Mouse (Mus musculus): Measurements from ENCODE around the gene Cd28. TPM values are rescaled to one million over a fixed set of nuclear protein-coding genes. Genes with fewer than 3 reads are reported as not detected.

Gene Cd28
- polyA plus RNA-seq, 1 experiment, result 0.02 TPM

- Histone ChIP-seq H3K36me3 (ENCODE audit: control insufficient read depth, insufficient read depth) (no peaks in the 10 kb centered on the region), H3K79me2 (ENCODE audit: control insufficient read depth, insufficient read depth) (no peaks in the 10 kb centered on the region), H3K4me3 (ENCODE audit: insufficient read depth, poor library complexity, severe bottlenecking) (no peak overlapping the region), H3K27me3 (ENCODE audit: control insufficient read depth, insufficient read depth, insufficient read length) (no peaks in the 10 kb centered on the region), H3ac (ENCODE audit: control insufficient read depth, insufficient read length, low read depth) (no peak overlapping the region), H3K79me3 (ENCODE audit: low read depth) (no peaks in the 10 kb centered on the region)
- TF ChIP-seq CTCF (IDR thresholded peaks at IDR 0.05; ENCODE audit: control insufficient read depth, insufficient read depth, insufficient read length), result no peak
- no peak for TF ChIP-seq FOSL1 (IDR thresholded peaks at IDR 0.05; ENCODE audit: insufficient read depth, low read length, poor library complexity, severe bottlenecking)
- no peak for TF ChIP-seq USF1 (IDR thresholded peaks at IDR 0.05; ENCODE audit: low read depth)
- no peak for TF ChIP-seq MYOG (IDR thresholded peaks at IDR 0.05; ENCODE audit: control insufficient read depth, extremely low read depth, insufficient read length)
- no peak for TF ChIP-seq MYOD1 (IDR thresholded peaks at IDR 0.05; ENCODE audit: control insufficient read depth, insufficient read length, low read depth)
- no peak for TF ChIP-seq CEBPB (IDR thresholded peaks at IDR 0.05; ENCODE audit: low read depth)
Measured at GRCm38 (mm10) chr1:60771771-60772170, 55.2 kb downstream of the Cd28 start.

- H3K4me3 ChIP-seq (ENCODE audit: insufficient read depth, poor library complexity, severe bottlenecking), result no peak overlapping the region
- no peak overlapping the region for H3ac ChIP-seq (ENCODE audit: control insufficient read depth, insufficient read length, low read depth)
- H3K79me3 ChIP-seq (ENCODE audit: low read depth), result no peaks in the 10 kb centered on the region
- H3K79me2 ChIP-seq (ENCODE audit: control insufficient read depth, insufficient read depth), result no peaks in the 10 kb centered on the region
- H3K27me3 ChIP-seq (ENCODE audit: control insufficient read depth, insufficient read depth, insufficient read length), result no peaks in the 10 kb centered on the region
- no peak for TF ChIP-seq FOSL1 (IDR thresholded peaks at IDR 0.05; ENCODE audit: insufficient read depth, low read length, poor library complexity, severe bottlenecking)
- no peak for TF ChIP-seq CEBPB (IDR thresholded peaks at IDR 0.05; ENCODE audit: low read depth)
- no peak for TF ChIP-seq MAX (IDR thresholded peaks at IDR 0.05)
- no peak for TF ChIP-seq MYOG (IDR thresholded peaks at IDR 0.05; ENCODE audit: control insufficient read depth, extremely low read depth, insufficient read length)
- no peak for TF ChIP-seq MYOD1 (IDR thresholded peaks at IDR 0.05; ENCODE audit: control insufficient read depth, insufficient read length, low read depth)
- H3K36me3 ChIP-seq (ENCODE audit: control insufficient read depth, insufficient read depth), result no peaks in the 10 kb centered on the region
Measured at GRCm38 (mm10) chr1:60773231-60773630, 56.6 kb downstream of the Cd28 start.

- no peaks in the 10 kb centered on the region for H3K27me3 ChIP-seq (ENCODE audit: control insufficient read depth, insufficient read depth, insufficient read length)
- TF ChIP-seq MAX (IDR thresholded peaks at IDR 0.05), result no peak
- TF ChIP-seq CEBPB (IDR thresholded peaks at IDR 0.05; ENCODE audit: low read depth), result no peak
- TF ChIP-seq MYOD1 (IDR thresholded peaks at IDR 0.05; ENCODE audit: control insufficient read depth, insufficient read length, low read depth), result no peak
- TF ChIP-seq MYOG (IDR thresholded peaks at IDR 0.05; ENCODE audit: control insufficient read depth, extremely low read depth, insufficient read length), result no peak
- TF ChIP-seq USF1 (IDR thresholded peaks at IDR 0.05; ENCODE audit: low read depth), result no peak
- no peak for TF ChIP-seq FOSL1 (IDR thresholded peaks at IDR 0.05; ENCODE audit: insufficient read depth, low read length, poor library complexity, severe bottlenecking)
- no peak for TF ChIP-seq CTCF (IDR thresholded peaks at IDR 0.05; ENCODE audit: control insufficient read depth, insufficient read depth, insufficient read length)
- no peaks in the 10 kb centered on the region for H3K79me3 ChIP-seq (ENCODE audit: low read depth)
- no peaks in the 10 kb centered on the region for H3K79me2 ChIP-seq (ENCODE audit: control insufficient read depth, insufficient read depth)
- no peaks in the 10 kb centered on the region for H3K36me3 ChIP-seq (ENCODE audit: control insufficient read depth, insufficient read depth)
- H3K4me3 ChIP-seq (ENCODE audit: insufficient read depth, poor library complexity, severe bottlenecking), result no peak overlapping the region
- no peak overlapping the region for H3ac ChIP-seq (ENCODE audit: control insufficient read depth, insufficient read length, low read depth)
Measured at GRCm38 (mm10) chr1:60776166-60776565, 59.6 kb downstream of the Cd28 start.

- H3ac ChIP-seq (ENCODE audit: control insufficient read depth, insufficient read length, low read depth), result no peak overlapping the region
- no peak for TF ChIP-seq MYOD1 (IDR thresholded peaks at IDR 0.05; ENCODE audit: control insufficient read depth, insufficient read length, low read depth)
- TF ChIP-seq CEBPB (IDR thresholded peaks at IDR 0.05; ENCODE audit: low read depth), result no peak
- TF ChIP-seq FOSL1 (IDR thresholded peaks at IDR 0.05; ENCODE audit: insufficient read depth, low read length, poor library complexity, severe bottlenecking), result no peak
- no peak for TF ChIP-seq MAX (IDR thresholded peaks at IDR 0.05)
- no peak for TF ChIP-seq MYOG (IDR thresholded peaks at IDR 0.05; ENCODE audit: control insufficient read depth, extremely low read depth, insufficient read length)
- no peak for TF ChIP-seq USF1 (IDR thresholded peaks at IDR 0.05; ENCODE audit: low read depth)
- TF ChIP-seq CTCF (IDR thresholded peaks at IDR 0.05; ENCODE audit: control insufficient read depth, insufficient read depth, insufficient read length), result no peak
- H3K4me3 ChIP-seq (ENCODE audit: insufficient read depth, poor library complexity, severe bottlenecking), result no peak overlapping the region
- no peaks in the 10 kb centered on the region for H3K79me3 ChIP-seq (ENCODE audit: low read depth)
- H3K27me3 ChIP-seq (ENCODE audit: control insufficient read depth, insufficient read depth, insufficient read length), result no peaks in the 10 kb centered on the region
- H3K79me2 ChIP-seq (ENCODE audit: control insufficient read depth, insufficient read depth), result no peaks in the 10 kb centered on the region
- no peaks in the 10 kb centered on the region for H3K36me3 ChIP-seq (ENCODE audit: control insufficient read depth, insufficient read depth)
Measured at GRCm38 (mm10) chr1:60776906-60777305, 60.3 kb downstream of the Cd28 start.

- Histone ChIP-seq H3K4me3 (ENCODE audit: insufficient read depth, poor library complexity, severe bottlenecking) (no peak overlapping the region), H3K79me2 (ENCODE audit: control insufficient read depth, insufficient read depth) (no peaks in the 10 kb centered on the region), H3K79me3 (ENCODE audit: low read depth) (no peaks in the 10 kb centered on the region), H3K36me3 (ENCODE audit: control insufficient read depth, insufficient read depth) (no peaks in the 10 kb centered on the region), H3ac (ENCODE audit: control insufficient read depth, insufficient read length, low read depth) (no peak overlapping the region), H3K27me3 (ENCODE audit: control insufficient read depth, insufficient read depth, insufficient read length) (no peaks in the 10 kb centered on the region)
- TF ChIP-seq CTCF (IDR thresholded peaks at IDR 0.05; ENCODE audit: control insufficient read depth, insufficient read depth, insufficient read length), result no peak
- no peak for TF ChIP-seq MAX (IDR thresholded peaks at IDR 0.05)
- no peak for TF ChIP-seq FOSL1 (IDR thresholded peaks at IDR 0.05; ENCODE audit: insufficient read depth, low read length, poor library complexity, severe bottlenecking)
- no peak for TF ChIP-seq CEBPB (IDR thresholded peaks at IDR 0.05; ENCODE audit: low read depth)
- TF ChIP-seq MYOG (IDR thresholded peaks at IDR 0.05; ENCODE audit: control insufficient read depth, extremely low read depth, insufficient read length), result no peak
- TF ChIP-seq USF1 (IDR thresholded peaks at IDR 0.05; ENCODE audit: low read depth), result no peak
Measured at GRCm38 (mm10) chr1:60778465-60779115, 62.0 kb downstream of the Cd28 start.

GRCm38 (mm10) chr1:60779176-60779575, 62.6 kb downstream of the Cd28 start:
- no peak for TF ChIP-seq USF1 (IDR thresholded peaks at IDR 0.05; ENCODE audit: low read depth)
- TF ChIP-seq FOSL1 (IDR thresholded peaks at IDR 0.05; ENCODE audit: insufficient read depth, low read length, poor library complexity, severe bottlenecking), result no peak
- TF ChIP-seq CEBPB (IDR thresholded peaks at IDR 0.05; ENCODE audit: low read depth), result no peak
- no peak for TF ChIP-seq MYOD1 (IDR thresholded peaks at IDR 0.05; ENCODE audit: control insufficient read depth, insufficient read length, low read depth)
- TF ChIP-seq CTCF (IDR thresholded peaks at IDR 0.05; ENCODE audit: control insufficient read depth, insufficient read depth, insufficient read length), result no peak
- TF ChIP-seq MYOG (IDR thresholded peaks at IDR 0.05; ENCODE audit: control insufficient read depth, extremely low read depth, insufficient read length), result no peak
- TF ChIP-seq MAX (IDR thresholded peaks at IDR 0.05), result no peak
- Histone ChIP-seq H3K27me3 (ENCODE audit: control insufficient read depth, insufficient read depth, insufficient read length) (no peaks in the 10 kb centered on the region), H3K36me3 (ENCODE audit: control insufficient read depth, insufficient read depth) (no peaks in the 10 kb centered on the region), H3K4me3 (ENCODE audit: insufficient read depth, poor library complexity, severe bottlenecking) (no peak overlapping the region), H3K79me3 (ENCODE audit: low read depth) (no peaks in the 10 kb centered on the region), H3ac (ENCODE audit: control insufficient read depth, insufficient read length, low read depth) (no peak overlapping the region), H3K79me2 (ENCODE audit: control insufficient read depth, insufficient read depth) (no peaks in the 10 kb centered on the region)
